Mouse (Mus musculus) embryonic facial prominence, embryonic 13.5 days (tissue): ENCODE measurements around the gene Itga3. TPM values are rescaled to one million over a fixed set of nuclear protein-coding genes. Genes with fewer than 3 reads are reported as not detected.
A peak's percentile ranks its signal among the peaks of the same experiment; 100 is the strongest.

Experiments
- ATAC-seq: fragments of 200-750 bp; cut with Nextera tagmentation; 2 replicates; pipeline ENCODE4 v1.8.0; 2017; ENCODE audit warnings: low read depth; ENCODE audit not compliant: insufficient number of reproducible peaks, insufficient read depth, low FRiP score, low TSS enrichment
- H3K27ac ChIP-seq: fragments of 300-500 bp; sonication (generic); 2 replicates; pipeline ENCODE4 v1.5.1; 2015; ENCODE audit warnings: moderate library complexity, mild to moderate bottlenecking, inconsistent platforms
- H3K27me3 ChIP-seq: fragments of 300-500 bp; sonication (generic); 2 replicates; pipeline ENCODE4 v1.6.1; 2015; ENCODE audit warnings: mild to moderate bottlenecking, inconsistent platforms
- H3K36me3 ChIP-seq: fragments of 300-500 bp; sonication (generic); 2 replicates; pipeline ENCODE4 v1.6.1; 2015; ENCODE audit warnings: mild to moderate bottlenecking, inconsistent platforms
- H3K4me1 ChIP-seq: fragments of 300-500 bp; sonication (generic); 2 replicates; pipeline ENCODE4 v1.6.1; 2015; ENCODE audit warnings: inconsistent platforms
- H3K4me2 ChIP-seq: fragments of 300-500 bp; sonication (generic); 2 replicates; pipeline ENCODE4 v1.6.1; 2015; ENCODE audit warnings: moderate library complexity, mild to moderate bottlenecking, inconsistent platforms
- H3K4me3 ChIP-seq: fragments of 300-500 bp; sonication (generic); 2 replicates; pipeline ENCODE4 v1.5.1; 2015; ENCODE audit warnings: mild to moderate bottlenecking, inconsistent platforms
- H3K9ac ChIP-seq: fragments of 300-500 bp; sonication (generic); 2 replicates; pipeline ENCODE4 v1.6.1; 2015; ENCODE audit warnings: mild to moderate bottlenecking, inconsistent platforms
- H3K9me3 ChIP-seq: fragments of 300-500 bp; sonication (generic); 2 replicates; pipeline ENCODE4 v1.6.1; 2016; ENCODE audit warnings: inconsistent platforms
- WGBS: fragments of 180-500 bp; shearing (Covaris S2); methylation state at CpG from one replicate; pipeline ENCODE4 v1.1.7; 2015; ENCODE audit warnings: mixed read lengths; 5-methylcytosine and 5-hydroxymethylcytosine counted together
- polyA plus RNA-seq: library from polyadenylated mRNA; unstranded; fragments of >200 nt; fragmentation: Nextera tagmentation; extraction: Ambion mirVana; gene quantifications from 2 replicates; pipeline ENCODE4 v1.2.1, GENCODE M21; 2015

The Itga3 gene
- polyA plus RNA-seq, 1 experiment from 2014 or later = 7.0 TPM

- H3K27me3 ChIP-seq = peaks cover 29% of the 10 kb centered on the region
- no peaks in the 10 kb centered on the region; the same call in 1 of the 2 replicates for H3K9me3 ChIP-seq
- H3K27ac ChIP-seq = no peak overlapping the region
- no peak overlapping the region for H3K4me3 ChIP-seq
- H3K36me3 ChIP-seq = peaks cover 8% of the 10 kb centered on the region; the same call in 1 of the 2 replicates
- peaks cover 8% of the 10 kb centered on the region; the same call in 1 of the 2 replicates for H3K4me1 ChIP-seq
- H3K9ac ChIP-seq = no peak overlapping the region
- WGBS = 24% methylated on average over 19 of the region's 19 CpGs
- H3K4me2 ChIP-seq = peak overlapping the region; percentile 20; the same call in 1 of the 2 replicates
- ATAC-seq = no peak
These were observed 19.7 kb downstream of the Itga3 start for GRCm38 (mm10) chr11:95056768-95057501.

DNA sequence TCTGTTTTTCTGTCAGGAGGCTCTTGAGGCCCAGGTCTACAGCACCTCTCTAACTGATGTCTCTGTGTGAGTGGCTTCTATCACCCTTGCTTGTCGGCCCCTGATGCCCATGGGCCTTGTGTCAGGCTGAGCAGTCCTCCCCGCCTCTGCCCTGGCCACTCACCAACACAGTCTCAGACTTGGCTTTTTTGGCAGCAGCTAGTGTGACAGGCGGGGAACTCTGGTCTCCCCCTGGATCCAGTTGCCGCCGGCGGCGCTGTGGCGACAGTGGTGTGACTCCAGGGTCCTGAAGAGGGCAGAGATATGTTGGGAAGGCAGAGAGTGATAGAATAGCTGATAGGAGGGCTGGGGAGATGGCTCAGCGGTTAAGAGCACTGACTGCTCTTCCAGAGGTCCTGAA lies 23.5 kb downstream of the Itga3 start:
- Histone ChIP-seq H3K27ac (no peak overlapping the region), H3K4me2 (no peak overlapping the region), H3K27me3 (peaks cover 25% of the 10 kb centered on the region), H3K9ac (no peak overlapping the region), H3K4me1 (peaks cover 8% of the 10 kb centered on the region; the same call in 1 of the 2 replicates), H3K36me3 (no peaks in the 10 kb centered on the region), H3K9me3 (no peaks in the 10 kb centered on the region), H3K4me3 (no peak overlapping the region)
- 77% methylated on average over 9 of the region's 9 CpGs for WGBS
- no peak for ATAC-seq

- H3K36me3 ChIP-seq = no peaks in the 10 kb centered on the region
- no peak overlapping the region for H3K27ac ChIP-seq
- no peaks in the 10 kb centered on the region for H3K27me3 ChIP-seq
- ATAC-seq = no peak
- no peak overlapping the region for H3K4me2 ChIP-seq
- 58% methylated on average over 9 of the region's 9 CpGs for WGBS
- H3K9ac ChIP-seq = no peak overlapping the region
- no peak overlapping the region for H3K4me3 ChIP-seq
- no peaks in the 10 kb centered on the region; the same call in 1 of the 2 replicates for H3K4me1 ChIP-seq
- H3K9me3 ChIP-seq = no peaks in the 10 kb centered on the region
These were observed 29.5 kb downstream of the Itga3 start for GRCm38 (mm10) chr11:95046980-95047680.

DNA sequence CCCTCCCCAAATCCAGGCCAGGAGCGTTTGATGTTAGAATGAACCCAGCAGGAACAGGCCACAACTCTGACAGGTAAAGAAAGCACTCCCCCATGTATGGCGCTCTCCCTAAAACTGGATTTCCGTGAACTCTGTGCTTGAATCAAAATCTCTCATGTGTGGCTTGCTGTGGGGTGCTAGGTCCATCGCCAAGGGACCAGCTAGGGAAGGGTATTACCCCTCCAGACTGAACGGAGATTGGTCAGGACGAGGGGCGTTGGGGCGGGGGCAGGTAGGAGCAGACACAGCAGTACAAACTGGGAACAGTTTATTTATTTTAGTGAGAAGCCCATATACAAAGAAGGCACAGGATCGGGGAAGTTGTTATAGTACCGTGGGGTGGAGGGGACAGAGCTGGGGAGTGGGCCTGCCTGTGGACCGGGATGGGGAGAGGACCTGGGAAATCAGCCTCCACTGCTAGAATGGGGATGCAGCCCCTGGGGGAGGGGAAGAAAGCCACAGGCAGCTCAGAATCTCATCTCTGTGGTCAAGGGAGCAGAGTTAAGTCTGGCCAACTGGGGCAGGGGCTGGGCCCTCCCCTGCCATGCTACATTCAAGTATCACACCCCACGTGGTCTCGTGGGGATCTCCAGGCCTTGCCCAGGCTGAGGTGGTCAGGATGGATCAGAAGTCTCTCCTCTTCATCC lies 32.3 kb downstream of the Itga3 start:
- peaks cover 16% of the 10 kb centered on the region for H3K4me1 ChIP-seq
- no peak overlapping the region for H3K4me3 ChIP-seq
- H3K27ac ChIP-seq = no peak overlapping the region
- no peak for ATAC-seq
- 0 out of 2 replicates have a peak overlapping the region, but pooled peaks have one; percentile 27 for H3K9ac ChIP-seq
- 50% methylated on average over 12 of the region's 13 CpGs for WGBS
- no peaks in the 10 kb centered on the region for H3K27me3 ChIP-seq
- no peaks in the 10 kb centered on the region for H3K9me3 ChIP-seq
- no peak overlapping the region for H3K4me2 ChIP-seq
- no peaks in the 10 kb centered on the region for H3K36me3 ChIP-seq

DNA sequence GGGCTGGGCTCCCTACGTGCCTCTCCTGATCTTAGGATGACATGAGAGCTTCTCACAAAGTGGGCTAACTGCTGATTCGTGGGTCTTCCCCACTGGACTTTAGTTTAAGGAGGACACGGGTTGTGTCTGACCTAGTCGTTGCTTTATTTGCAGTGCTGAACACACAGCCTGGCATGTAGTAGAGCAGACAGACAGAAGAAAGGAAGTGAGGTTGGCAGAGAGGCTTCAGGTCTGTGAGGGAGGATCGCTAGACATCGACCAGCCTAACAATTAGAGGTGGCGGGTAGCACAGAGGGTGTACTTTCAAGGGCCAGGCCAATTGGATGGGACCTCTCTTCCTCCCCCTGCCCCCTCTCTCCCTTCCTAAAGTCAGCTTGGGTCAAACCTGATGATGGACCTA lies 33.0 kb downstream of the Itga3 start:
- no peaks in the 10 kb centered on the region for H3K27me3 ChIP-seq
- no peak overlapping the region for H3K9ac ChIP-seq
- H3K4me1 ChIP-seq = peaks cover 16% of the 10 kb centered on the region
- no peak overlapping the region for H3K4me3 ChIP-seq
- no peak for ATAC-seq
- no peak overlapping the region for H3K4me2 ChIP-seq
- H3K36me3 ChIP-seq = peaks cover 5% of the 10 kb centered on the region; the same call in 1 of the 2 replicates
- 52% methylated on average over 7 of the region's 7 CpGs for WGBS
- no peak overlapping the region for H3K27ac ChIP-seq
- H3K9me3 ChIP-seq = no peaks in the 10 kb centered on the region

DNA sequence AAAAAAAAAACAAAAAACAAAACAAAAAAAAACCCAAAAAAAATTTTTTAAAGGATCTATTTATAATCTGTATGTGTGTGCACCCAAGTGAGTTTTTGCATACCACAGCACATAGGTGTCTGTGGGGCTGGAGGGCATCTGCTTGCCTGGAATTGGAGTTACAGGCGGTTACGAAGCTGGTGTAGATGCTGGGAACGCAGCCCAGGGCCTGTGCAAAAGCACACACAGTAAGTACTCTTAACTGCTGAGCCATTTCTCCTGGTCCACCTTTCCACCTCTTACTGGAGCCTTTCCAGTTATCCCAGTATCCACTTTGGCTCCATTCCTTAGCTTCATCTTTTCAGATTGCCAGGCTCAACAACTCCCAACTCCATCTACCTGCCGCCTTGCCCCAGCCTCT lies 33.5 kb downstream of the Itga3 start:
- H3K4me1 ChIP-seq = peaks cover 16% of the 10 kb centered on the region

DNA sequence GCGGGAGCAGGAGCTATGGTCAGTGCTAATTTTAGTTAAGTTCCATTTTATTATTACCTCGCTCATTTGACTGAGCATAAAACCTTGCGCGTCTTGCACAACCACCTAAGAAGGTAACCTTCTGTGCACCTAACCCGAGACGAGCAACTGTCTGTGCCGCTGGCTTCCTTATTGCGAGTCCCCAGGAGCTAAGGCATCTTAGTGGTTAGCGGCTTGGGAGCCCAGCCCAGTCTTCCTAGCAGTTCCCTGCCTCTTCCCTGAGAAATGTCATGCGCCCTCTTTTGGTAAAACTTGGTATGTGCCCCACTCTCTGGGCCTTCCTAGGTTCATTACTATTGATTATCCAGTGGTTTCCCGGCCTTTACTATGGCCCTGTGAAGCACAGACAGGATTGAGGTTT lies 34.5 kb downstream of the Itga3 start:
- Histone ChIP-seq H3K9ac (peak overlapping the region; percentile 58; the same call in 1 of the 2 replicates), H3K27ac (peak overlapping the region; percentile 68; the same call in 1 of the 2 replicates)
- ATAC-seq = no peak

More for the DNA sequence above, 33.5 kb downstream of the Itga3 start:
- H3K4me2 ChIP-seq = no peak overlapping the region
- H3K9me3 ChIP-seq = no peaks in the 10 kb centered on the region
- no peak overlapping the region for H3K4me3 ChIP-seq
- no peak overlapping the region for H3K27ac ChIP-seq
- no peak overlapping the region for H3K9ac ChIP-seq
- H3K27me3 ChIP-seq = no peaks in the 10 kb centered on the region
- WGBS = 84% methylated on average over 4 of the region's 4 CpGs
- no peak for ATAC-seq
- H3K36me3 ChIP-seq = peaks cover 11% of the 10 kb centered on the region

GRCm38 (mm10) chr11:95041139-95041609 lies 35.4 kb downstream of the Itga3 start, which contains the start of gene Pdk2:
Pdk2 (minus strand) TSS chr11:95041354.
- H3K4me3 ChIP-seq = peak within 1 kb of the TSS; percentile 61
- H3K27me3 ChIP-seq = no peaks in the 10 kb centered on the region
- under 1% methylated on average over 41 of the region's 41 CpGs for whole genome bisulfite sequencing
- H3K36me3 ChIP-seq = peaks cover 27% of the 10 kb centered on the region
- peak within 1 kb of the TSS; percentile 82 for H3K9ac ChIP-seq
- H3K4me2 ChIP-seq = peak within 1 kb of the TSS; percentile 84
- no peaks in the 10 kb centered on the region for H3K9me3 ChIP-seq
- ATAC-seq = peak; percentile 94
- H3K27ac ChIP-seq = peak within 1 kb of the TSS; percentile 68
- H3K4me1 ChIP-seq = peaks cover 16% of the 10 kb centered on the region

More for the DNA sequence above, 34.5 kb downstream of the Itga3 start:
- Histone ChIP-seq H3K9me3 (no peaks in the 10 kb centered on the region), H3K27me3 (no peaks in the 10 kb centered on the region), H3K4me3 (peak overlapping the region; percentile 61), H3K36me3 (peaks cover 18% of the 10 kb centered on the region), H3K4me2 (peak overlapping the region; percentile 84), H3K4me1 (peaks cover 16% of the 10 kb centered on the region)
- WGBS = 2% methylated on average over 11 of the region's 11 CpGs

DNA sequence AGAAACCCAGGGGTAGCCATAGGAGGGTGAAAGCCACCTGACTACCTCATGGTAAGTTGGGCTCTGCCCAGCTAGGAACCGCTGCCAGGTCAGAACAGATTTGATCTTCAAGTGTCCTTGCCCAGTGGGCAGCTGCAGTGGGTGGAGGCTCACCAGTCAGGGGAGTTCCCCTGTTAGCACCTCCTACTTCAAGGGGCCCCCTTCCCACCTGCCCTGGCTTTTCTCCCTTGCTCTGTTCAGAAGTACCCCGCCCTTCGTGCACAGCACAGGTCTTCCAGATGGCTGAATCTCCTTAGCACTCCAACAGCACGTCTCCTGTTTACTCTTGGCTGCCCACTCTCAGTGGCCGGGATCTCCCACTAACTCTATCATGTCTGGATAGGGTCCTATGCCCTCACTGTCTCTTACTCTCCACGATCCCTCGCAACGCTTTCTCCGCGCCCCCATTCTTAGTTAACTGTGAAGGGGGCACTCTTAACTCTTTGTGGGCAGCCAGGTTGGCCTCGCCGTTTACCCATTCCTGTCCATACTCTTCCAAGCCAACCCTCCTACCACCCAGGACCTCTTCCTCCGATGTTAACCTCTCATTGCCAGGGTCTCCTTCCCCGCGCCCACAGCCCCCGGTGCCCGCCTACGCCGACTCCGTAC lies 36.0 kb downstream of the Itga3 start:
- Histone ChIP-seq H3K27me3 (no peaks in the 10 kb centered on the region), H3K4me2 (peak overlapping the region; percentile 84), H3K36me3 (peaks cover 32% of the 10 kb centered on the region), H3K27ac (peak overlapping the region; percentile 68), H3K4me3 (peak overlapping the region; percentile 61), H3K4me1 (peaks cover 16% of the 10 kb centered on the region), H3K9ac (peak overlapping the region; percentile 82), H3K9me3 (no peaks in the 10 kb centered on the region)
- WGBS = under 1% methylated on average over 20 of the region's 20 CpGs
- no peak for ATAC-seq

DNA sequence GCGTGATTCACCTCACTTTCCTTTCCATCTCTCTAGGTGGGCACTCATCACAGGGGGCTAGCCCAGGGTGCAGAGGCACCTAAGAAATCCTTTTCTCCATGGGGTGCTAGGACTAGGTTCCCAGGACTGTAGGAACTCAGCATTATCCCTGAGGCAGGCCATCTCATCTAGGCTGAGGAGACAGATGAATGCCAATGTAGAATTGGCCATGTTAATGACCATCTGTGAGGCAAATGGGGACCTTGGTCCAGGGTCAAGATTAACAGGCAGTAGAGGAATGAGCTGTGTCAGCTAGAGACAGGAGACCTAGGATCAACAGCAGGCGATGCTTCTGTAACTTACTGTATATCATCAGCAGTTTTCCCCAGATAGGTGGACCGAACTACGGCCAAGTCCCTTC lies 36.8 kb downstream of the Itga3 start:
- no peaks in the 10 kb centered on the region for H3K27me3 ChIP-seq
- H3K9ac ChIP-seq = peak overlapping the region; percentile 82
- WGBS = 83% methylated on average over 4 of the region's 4 CpGs
- peak overlapping the region; percentile 84 for H3K4me2 ChIP-seq
- H3K4me1 ChIP-seq = peaks cover 16% of the 10 kb centered on the region
- H3K27ac ChIP-seq = no peak overlapping the region
- no peaks in the 10 kb centered on the region for H3K9me3 ChIP-seq
- no peak for ATAC-seq
- peaks cover 40% of the 10 kb centered on the region for H3K36me3 ChIP-seq
- peak overlapping the region; percentile 61 for H3K4me3 ChIP-seq
